Mouse (Mus musculus) midbrain, embryonic 16.5 days (tissue): Measurements from ENCODE around the gene Mettl17. TPM values are rescaled to one million over a fixed set of nuclear protein-coding genes. Genes with fewer than 3 reads are reported as not detected.
A peak's percentile ranks its signal among the peaks of the same experiment; 100 is the strongest.

Source experiments
- ATAC-seq: fragments of 200-750 bp; cut with Nextera tagmentation; 2 replicates; pipeline ENCODE4 v1.8.0; 2017; ENCODE audit warnings: moderate TSS enrichment
- H3K27ac ChIP-seq: fragments of 300-500 bp; sonication (generic); 2 replicates; pipeline ENCODE4 v1.5.1; 2014; ENCODE audit warnings: mild to moderate bottlenecking, low read length, mixed read lengths
- H3K27me3 ChIP-seq: fragments of 300-500 bp; sonication (generic); 2 replicates; pipeline ENCODE4 v1.6.1; 2014; ENCODE audit warnings: low read depth, low read length, mixed read lengths; ENCODE audit not compliant: control insufficient read depth, insufficient read depth
- H3K36me3 ChIP-seq: fragments of 300-500 bp; sonication (generic); 2 replicates; pipeline ENCODE4 v1.6.1; 2014; ENCODE audit warnings: mild to moderate bottlenecking, low read length, moderate library complexity, mixed read lengths; ENCODE audit not compliant: control insufficient read depth, insufficient read depth
- H3K4me1 ChIP-seq: fragments of 300-500 bp; sonication (generic); 2 replicates; pipeline ENCODE4 v1.6.1; 2014; ENCODE audit warnings: mild to moderate bottlenecking, low read length, mixed read lengths; ENCODE audit not compliant: control insufficient read depth, insufficient read depth
- H3K4me2 ChIP-seq: fragments of 300-500 bp; sonication (generic); 2 replicates; pipeline ENCODE4 v1.6.1; 2014; ENCODE audit warnings: mild to moderate bottlenecking, low read length, mixed read lengths
- H3K4me3 ChIP-seq: fragments of 300-500 bp; sonication (generic); 2 replicates; pipeline ENCODE4 v1.5.1; 2014; ENCODE audit warnings: low read depth, mild to moderate bottlenecking, low read length, moderate library complexity, mixed read lengths
- H3K9ac ChIP-seq: fragments of 300-500 bp; sonication (generic); 2 replicates; pipeline ENCODE4 v1.6.1; 2014; ENCODE audit warnings: low read depth, low read length, mixed read lengths
- H3K9me3 ChIP-seq: fragments of 300-500 bp; sonication (generic); replicated peaks from 2 replicates; pipeline ENCODE4 v1.6.1; 2014; ENCODE audit warnings: mild to moderate bottlenecking, low read length, mixed read lengths; ENCODE audit not compliant: control insufficient read depth, poor library complexity, severe bottlenecking
- WGBS: fragments of 180-500 bp; shearing (Covaris S2); extraction: QIAGEN DNeasy Blood & Tissue Kit; methylation state at CpG from one replicate; pipeline ENCODE4 v1.1.7; 2014; 5-methylcytosine and 5-hydroxymethylcytosine counted together
- microRNA-seq: library from miRNA; unstranded; fragments of <30 nt; microRNA quantifications from one replicate; pipeline ENCODE4, GENCODE M21; 2017
- polyA plus RNA-seq: library from polyadenylated mRNA; unstranded; fragments of >200 nt; fragmentation: Nextera tagmentation; extraction: Ambion mirVana; gene quantifications from 2 replicates; pipeline ENCODE4 v1.2.1, GENCODE M21; 2015

Gene Mettl17
- polyA plus RNA-seq, 1 experiment from 2014 or later, result 92.0 TPM

DNA sequence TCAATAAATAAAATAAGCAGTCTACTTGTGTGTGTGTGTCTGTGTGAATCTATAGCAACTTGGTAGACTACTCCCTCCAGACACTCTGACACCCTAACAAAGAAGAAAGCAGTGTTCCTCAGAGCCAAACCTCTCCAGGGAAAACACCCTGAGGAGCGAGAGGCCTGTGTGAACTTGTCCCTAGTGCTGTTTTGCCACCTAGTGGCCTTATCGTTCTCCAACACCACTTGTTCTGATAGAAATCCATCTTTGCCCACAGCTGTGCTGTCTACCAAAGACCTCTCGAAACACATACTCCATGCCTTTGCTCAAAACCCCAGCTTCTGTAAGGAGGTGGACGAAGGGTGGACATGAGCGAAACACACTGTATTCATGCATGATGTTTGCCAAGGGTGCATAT, 46.2 kb downstream of the Mettl17 start:
- Histone ChIP-seq H3K4me2 (no peak overlapping the region), H3K27me3 (no peaks in the 10 kb centered on the region), H3K9me3 (no peaks in the 10 kb centered on the region), H3K4me3 (no peak overlapping the region), H3K36me3 (no peaks in the 10 kb centered on the region), H3K4me1 (no peaks in the 10 kb centered on the region), H3K27ac (no peak overlapping the region), H3K9ac (no peak overlapping the region)
- ATAC-seq, result peak; percentile 82
- 32% methylated on average over 5 of the region's 5 CpGs for WGBS

DNA sequence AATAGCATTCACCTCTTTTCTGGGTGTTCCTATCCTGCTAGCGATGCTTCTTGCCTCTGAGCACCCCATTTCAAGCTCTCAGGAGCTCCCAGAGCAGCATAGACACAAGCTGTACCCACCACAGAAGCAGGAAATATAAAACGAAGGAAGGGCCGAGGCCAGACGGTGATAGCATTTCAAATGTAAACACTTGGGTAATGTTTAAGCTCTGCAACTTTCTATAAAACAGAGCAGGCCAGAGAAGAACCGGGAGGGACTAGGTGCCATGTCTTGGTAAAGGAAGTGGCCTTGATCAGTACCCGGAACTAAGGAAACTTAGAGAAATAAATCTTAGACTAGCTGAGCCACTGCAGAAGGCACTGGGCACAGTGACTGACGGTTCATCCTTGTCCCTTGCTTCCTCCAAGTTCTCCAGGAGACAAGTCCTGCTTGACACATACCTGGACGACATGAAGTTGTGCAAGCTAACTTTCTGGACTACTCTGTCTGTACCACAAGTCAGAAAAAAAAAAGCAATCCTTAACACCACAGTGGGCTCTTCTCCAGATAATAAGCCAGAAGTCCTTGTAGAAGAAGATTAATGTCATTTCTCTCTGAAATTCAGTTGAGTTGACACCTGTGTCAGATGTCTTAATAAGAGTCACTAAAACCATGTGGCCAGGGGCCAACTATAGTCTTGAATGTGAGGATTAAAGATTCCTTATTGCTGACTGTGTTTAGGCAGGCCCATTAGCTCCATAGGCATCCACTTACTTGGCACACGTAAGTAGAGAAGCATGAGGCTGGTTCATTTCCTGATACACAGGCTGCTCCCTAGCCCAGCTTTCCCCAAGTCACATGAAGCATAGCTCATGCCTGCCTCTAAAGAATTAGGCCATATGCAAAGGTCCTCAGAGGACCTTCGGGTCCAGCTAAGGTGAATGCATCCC, 47.7 kb downstream of the Mettl17 start:
- H3K4me2 ChIP-seq, result no peak overlapping the region
- 80% methylated on average over 10 of the region's 10 CpGs for WGBS
- H3K9me3 ChIP-seq, result no peaks in the 10 kb centered on the region
- H3K27me3 ChIP-seq, result no peaks in the 10 kb centered on the region
- no peak overlapping the region for H3K9ac ChIP-seq
- no peak for ATAC-seq
- no peak overlapping the region for H3K27ac ChIP-seq
- no peak overlapping the region for H3K4me3 ChIP-seq
- no peaks in the 10 kb centered on the region for H3K4me1 ChIP-seq
- no peaks in the 10 kb centered on the region for H3K36me3 ChIP-seq

DNA sequence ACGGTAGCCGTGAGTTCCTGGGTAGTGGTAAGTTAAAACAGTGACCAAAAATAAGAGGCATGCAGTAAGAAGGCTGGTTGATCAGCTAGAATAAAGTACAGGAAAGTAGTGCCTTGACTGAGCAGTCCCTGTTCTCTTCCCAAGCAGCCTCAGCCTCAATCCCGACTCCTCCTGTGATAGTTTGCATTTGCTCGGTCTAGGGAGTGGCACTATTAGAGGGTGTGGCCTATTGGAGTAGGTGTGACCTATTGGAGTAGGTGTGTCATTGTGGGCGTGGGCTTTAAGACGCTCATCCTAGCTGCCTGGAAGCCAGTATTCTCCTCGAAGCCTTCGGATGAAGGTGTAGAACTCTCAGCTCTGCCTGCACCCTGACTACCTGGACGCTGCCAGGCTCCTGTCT, 54.4 kb downstream of the Mettl17 start:
- Histone ChIP-seq H3K27me3 (no peaks in the 10 kb centered on the region), H3K9ac (no peak overlapping the region), H3K4me2 (no peak overlapping the region), H3K4me1 (no peaks in the 10 kb centered on the region), H3K4me3 (no peak overlapping the region), H3K9me3 (no peaks in the 10 kb centered on the region), H3K27ac (no peak overlapping the region), H3K36me3 (no peaks in the 10 kb centered on the region)
- 91% methylated on average over 9 of the region's 9 CpGs for WGBS
- ATAC-seq, result no peak

DNA sequence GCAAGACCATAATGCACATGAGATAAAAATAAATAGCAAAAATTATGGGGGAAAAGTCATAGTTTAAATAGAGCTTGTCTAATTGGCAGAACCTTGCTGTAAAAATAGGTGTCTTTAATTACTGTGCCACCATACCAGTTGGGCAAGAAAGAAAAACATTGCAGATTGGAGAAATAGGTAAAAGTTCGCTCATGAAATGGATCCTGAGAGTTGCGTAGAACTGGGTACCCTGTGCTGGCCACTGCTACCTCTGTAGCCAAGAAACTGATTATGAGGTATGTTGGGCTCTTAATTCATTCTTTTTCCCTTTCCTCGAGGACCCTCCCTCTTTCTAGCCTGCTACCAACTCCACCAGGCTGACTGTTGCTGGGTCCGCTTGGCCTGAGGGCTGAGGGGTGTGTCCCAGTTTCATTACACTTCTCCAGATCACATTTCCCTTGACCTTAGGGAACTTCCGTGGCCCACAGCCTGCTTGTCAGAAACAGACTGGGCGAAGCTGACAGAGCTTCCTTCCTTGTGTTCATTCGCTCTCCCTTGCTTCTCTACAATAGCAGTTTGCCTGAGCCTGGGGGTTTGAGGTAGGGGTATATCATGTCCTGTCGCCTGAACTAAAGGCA, 56.4 kb downstream of the Mettl17 start:
- H3K27ac ChIP-seq, result no peak overlapping the region
- H3K9ac ChIP-seq, result no peak overlapping the region
- 42% methylated on average over 8 of the region's 8 CpGs for WGBS
- H3K4me1 ChIP-seq, result no peaks in the 10 kb centered on the region
- no peaks in the 10 kb centered on the region for H3K27me3 ChIP-seq
- H3K36me3 ChIP-seq, result no peaks in the 10 kb centered on the region
- H3K4me3 ChIP-seq, result no peak overlapping the region
- H3K4me2 ChIP-seq, result no peak overlapping the region
- no peaks in the 10 kb centered on the region for H3K9me3 ChIP-seq
- ATAC-seq, result no peak

DNA sequence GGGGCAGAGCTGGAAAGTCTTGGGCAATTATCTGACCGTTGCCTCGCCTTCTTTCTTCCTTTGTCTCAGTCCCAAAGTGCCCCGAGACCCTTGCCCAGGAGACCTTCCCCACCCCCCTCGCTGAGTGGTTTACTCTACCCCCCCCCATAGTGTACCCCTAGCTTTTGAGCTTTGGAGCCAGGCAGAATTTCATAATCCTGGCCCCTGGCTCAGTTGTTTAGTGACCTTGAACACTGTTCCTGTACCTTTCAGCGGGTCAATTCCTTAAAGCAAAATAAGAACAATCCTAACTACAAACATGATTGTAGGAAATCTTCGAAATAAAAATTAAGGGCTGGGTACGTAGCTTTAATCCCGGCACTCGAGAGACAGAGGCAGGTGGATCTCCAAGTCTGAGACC, 56.9 kb downstream of the Mettl17 start:
- WGBS, result 51% methylated on average over 9 of the region's 9 CpGs
- no peaks in the 10 kb centered on the region for H3K27me3 ChIP-seq
- ATAC-seq, result no peak
- no peak overlapping the region for H3K27ac ChIP-seq
- no peak overlapping the region for H3K4me3 ChIP-seq
- H3K9me3 ChIP-seq, result no peaks in the 10 kb centered on the region
- H3K9ac ChIP-seq, result no peak overlapping the region
- no peaks in the 10 kb centered on the region for H3K4me1 ChIP-seq
- H3K36me3 ChIP-seq, result no peaks in the 10 kb centered on the region
- no peak overlapping the region for H3K4me2 ChIP-seq

DNA sequence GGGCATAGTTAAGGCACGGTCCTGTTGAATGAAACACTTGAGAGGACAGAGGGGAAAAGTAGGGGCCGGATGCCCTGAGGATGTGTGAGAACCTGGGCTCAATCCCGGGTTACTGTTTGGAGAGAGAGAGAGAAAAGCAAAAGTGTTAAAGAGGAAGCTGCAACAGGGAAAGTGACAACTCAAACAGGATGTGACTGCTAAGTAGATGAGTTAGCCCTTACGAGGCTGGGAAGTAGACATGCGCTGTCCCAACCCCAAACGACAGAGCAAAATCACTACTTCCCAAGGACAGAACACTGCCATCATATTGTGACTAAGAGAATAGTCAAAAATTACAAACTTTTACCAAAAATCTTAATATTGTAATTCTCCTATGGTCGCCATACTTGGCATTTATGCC, 57.6 kb downstream of the Mettl17 start:
- no peak overlapping the region for H3K27ac ChIP-seq
- no peak overlapping the region for H3K9ac ChIP-seq
- no peak overlapping the region for H3K4me2 ChIP-seq
- no peaks in the 10 kb centered on the region for H3K27me3 ChIP-seq
- no peaks in the 10 kb centered on the region for H3K9me3 ChIP-seq
- no peaks in the 10 kb centered on the region for H3K4me1 ChIP-seq
- ATAC-seq, result no peak
- no peaks in the 10 kb centered on the region for H3K36me3 ChIP-seq
- WGBS, result 80% methylated on average over 7 of the region's 7 CpGs
- no peak overlapping the region for H3K4me3 ChIP-seq

Small RNA genes within 50 kb of the gene (microRNA-seq; reads per million reads assigned to microRNA genes)
- gene Gm27375, result not detected

Other genes with a start within 250 kb of the Mettl17 start
- gene Gm4181, start 249.2 kb upstream of the Mettl17 start, polyA plus RNA-seq, result not detected in 2 replicates
- gene Gm17079, start 189.4 kb upstream of the Mettl17 start, polyA plus RNA-seq, result not detected in 2 replicates
- not detected in 2 replicates for gene Gm5800, start 167.7 kb upstream of the Mettl17 start, polyA plus RNA-seq
- gene Ang4, start 111.3 kb upstream of the Mettl17 start, polyA plus RNA-seq, result not detected in 2 replicates
- gene AY358078, start 84.8 kb upstream of the Mettl17 start, polyA plus RNA-seq, result not detected in 2 replicates
- gene Ear6, start 31.1 kb upstream of the Mettl17 start, polyA plus RNA-seq, result not detected in 2 replicates
- 2.2 and 3.1 TPM in 2 replicates for gene Slc39a2, start 8.0 kb downstream of the Mettl17 start, polyA plus RNA-seq
- gene Ndrg2, start 29.3 kb downstream of the Mettl17 start, polyA plus RNA-seq, result 196 and 269 TPM in 2 replicates
- not detected in 2 replicates for gene Tppp2, start 33.6 kb downstream of the Mettl17 start, polyA plus RNA-seq
- not detected in 2 replicates for gene Rnase13, start 37.9 kb downstream of the Mettl17 start, polyA plus RNA-seq
- gene Arhgef40, start 99.9 kb downstream of the Mettl17 start, polyA plus RNA-seq, result 78.0 and 79.7 TPM in 2 replicates
- gene Tmem253, start 130.8 kb downstream of the Mettl17 start, polyA plus RNA-seq, result 0.16 and 1.0 TPM in 2 replicates
- gene Zfp219, start 135.9 kb downstream of the Mettl17 start, polyA plus RNA-seq, result 30.3 and 33.6 TPM in 2 replicates
- gene Olfr221, start 157.6 kb downstream of the Mettl17 start, polyA plus RNA-seq, result not detected in 2 replicates
- gene Hnrnpc, start 219.2 kb downstream of the Mettl17 start, polyA plus RNA-seq, result 449 and 518 TPM in 2 replicates
- gene Rpgrip1, start 225.9 kb downstream of the Mettl17 start, polyA plus RNA-seq, result 45.9 and 46.5 TPM in 2 replicates